Mouse (Mus musculus): Measurements from ENCODE around the gene Igsf9. TPM values are rescaled to one million over a fixed set of nuclear protein-coding genes. Genes with fewer than 3 reads are reported as not detected.

Igsf9 gene
- not detected for polyA plus RNA-seq (2014; fragmentation: Illumina TruSeq; extraction: RNeasy Lipid Tissue Mini Kit (QIAGEN cat#74804); ENCODE audit: low read depth, low replicate concordance)

GRCm38 (mm10) chr1:172481540-172482280 is at the start of gene Igsf9:
Gene Igsf9, plus strand, starts transcription at chr1:172481788.

GRCm38 (mm10) chr1:172475054-172475741 is 6.4 kb upstream of the Igsf9 start, which contains the start of gene Slamf9:
Gene Slamf9, plus strand, starts transcription at chr1:172475358.

GRCm38 (mm10) chr1:172499765-172500441 is 18.3 kb downstream of the Igsf9 start, which contains the start of gene Tagln2:
Gene Tagln2, plus strand, starts transcription at chr1:172500047.

GRCm38 (mm10) chr1:172520576-172521440 is 39.2 kb downstream of the Igsf9 start, which contains the start of gene Cfap45:
Gene Cfap45, plus strand, starts transcription at chr1:172520801.

Other genes starting within 250 kb of the Igsf9 start
- 2.6 TPM for gene Atp1a4, start 223.4 kb upstream of the Igsf9 start, polyA plus RNA-seq (2014; fragmentation: Illumina TruSeq; extraction: RNeasy Lipid Tissue Mini Kit (QIAGEN cat#74804); ENCODE audit: low read depth, low replicate concordance)
- gene Igsf8, start 220.1 kb upstream of the Igsf9 start, polyA plus RNA-seq (2014; fragmentation: Illumina TruSeq; extraction: RNeasy Lipid Tissue Mini Kit (QIAGEN cat#74804); ENCODE audit: low read depth, low replicate concordance) = 1.0 TPM
- gene Atp1a2, start 183.7 kb upstream of the Igsf9 start, polyA plus RNA-seq (2014; fragmentation: Illumina TruSeq; extraction: RNeasy Lipid Tissue Mini Kit (QIAGEN cat#74804); ENCODE audit: low read depth, low replicate concordance) = 29.0 TPM
- not detected for gene Kcnj9, start 152.5 kb upstream of the Igsf9 start, polyA plus RNA-seq (2014; fragmentation: Illumina TruSeq; extraction: RNeasy Lipid Tissue Mini Kit (QIAGEN cat#74804); ENCODE audit: low read depth, low replicate concordance)
- 2.2 TPM for gene Kcnj10, start 140.6 kb upstream of the Igsf9 start, polyA plus RNA-seq (2014; fragmentation: Illumina TruSeq; extraction: RNeasy Lipid Tissue Mini Kit (QIAGEN cat#74804); ENCODE audit: low read depth, low replicate concordance)
- 19.5 TPM for gene Pigm, start 105.2 kb upstream of the Igsf9 start, polyA plus RNA-seq (2014; fragmentation: Illumina TruSeq; extraction: RNeasy Lipid Tissue Mini Kit (QIAGEN cat#74804); ENCODE audit: low read depth, low replicate concordance)
- gene Slamf9, start 6.4 kb upstream of the Igsf9 start, polyA plus RNA-seq (2014; fragmentation: Illumina TruSeq; extraction: RNeasy Lipid Tissue Mini Kit (QIAGEN cat#74804); ENCODE audit: low read depth, low replicate concordance) = 3.6 TPM
- 30.3 TPM for gene Tagln2, start 18.3 kb downstream of the Igsf9 start, polyA plus RNA-seq (2014; fragmentation: Illumina TruSeq; extraction: RNeasy Lipid Tissue Mini Kit (QIAGEN cat#74804); ENCODE audit: low read depth, low replicate concordance)
- gene Cfap45, start 39.0 kb downstream of the Igsf9 start, polyA plus RNA-seq (2014; fragmentation: Illumina TruSeq; extraction: RNeasy Lipid Tissue Mini Kit (QIAGEN cat#74804); ENCODE audit: low read depth, low replicate concordance) = not detected
- not detected for gene Vsig8, start 74.2 kb downstream of the Igsf9 start, polyA plus RNA-seq (2014; fragmentation: Illumina TruSeq; extraction: RNeasy Lipid Tissue Mini Kit (QIAGEN cat#74804); ENCODE audit: low read depth, low replicate concordance)
- gene Slamf8, start 108.8 kb downstream of the Igsf9 start, polyA plus RNA-seq (2014; fragmentation: Illumina TruSeq; extraction: RNeasy Lipid Tissue Mini Kit (QIAGEN cat#74804); ENCODE audit: low read depth, low replicate concordance) = not detected
- gene Fcrl6, start 120.8 kb downstream of the Igsf9 start, polyA plus RNA-seq (2014; fragmentation: Illumina TruSeq; extraction: RNeasy Lipid Tissue Mini Kit (QIAGEN cat#74804); ENCODE audit: low read depth, low replicate concordance) = not detected
- 3.8 TPM for gene Dusp23, start 151.2 kb downstream of the Igsf9 start, polyA plus RNA-seq (2014; fragmentation: Illumina TruSeq; extraction: RNeasy Lipid Tissue Mini Kit (QIAGEN cat#74804); ENCODE audit: low read depth, low replicate concordance)
- gene Crp, start 216.3 kb downstream of the Igsf9 start, polyA plus RNA-seq (2014; fragmentation: Illumina TruSeq; extraction: RNeasy Lipid Tissue Mini Kit (QIAGEN cat#74804); ENCODE audit: low read depth, low replicate concordance) = not detected

Measured in adrenal gland, adult 10 weeks (tissue).